Mouse (Mus musculus) forebrain, embryonic 13.5 days (tissue): ENCODE data around the gene Klhl12. TPM values are rescaled to one million over a fixed set of nuclear protein-coding genes. Genes with fewer than 3 reads are reported as not detected.

Experiments
- polyA plus RNA-seq: library from polyadenylated mRNA; unstranded; fragments of >200 nt; fragmentation: Nextera tagmentation; extraction: Ambion mirVana; gene quantifications from 2 replicates; pipeline ENCODE4 v1.2.1, GENCODE M21; 2015

Gene Klhl12
- polyA plus RNA-seq, 1 experiment from 2014 or later = 34.5 TPM

Other genes with a start within 250 kb of the Klhl12 start
- 3.3 and 4.6 TPM in 2 replicates for gene Adora1, start 220.1 kb upstream of the Klhl12 start, polyA plus RNA-seq
- not detected in 2 replicates for gene Myog, start 165.5 kb upstream of the Klhl12 start, polyA plus RNA-seq
- gene Ppfia4, start 122.6 kb upstream of the Klhl12 start, polyA plus RNA-seq = 3.5 and 3.7 TPM in 2 replicates
- 126 and 131 TPM in 2 replicates for gene Tmem183a, start 93.6 kb upstream of the Klhl12 start, polyA plus RNA-seq
- not detected in 2 replicates for gene 4933406M09Rik, start 69.6 kb upstream of the Klhl12 start, polyA plus RNA-seq
- 20.3 and 20.5 TPM in 2 replicates for gene Cyb5r1, start 50.0 kb upstream of the Klhl12 start, polyA plus RNA-seq
- 57.8 TPM in 2 replicates for gene Adipor1, start 40.2 kb upstream of the Klhl12 start, polyA plus RNA-seq
- 45.4 and 46.2 TPM in 2 replicates for gene Rabif, start 39.1 kb downstream of the Klhl12 start, polyA plus RNA-seq
- not detected in 2 replicates for gene Mgat4e, start 94.2 kb downstream of the Klhl12 start, polyA plus RNA-seq
- 95.4 and 96.5 TPM in 2 replicates for gene Kdm5b, start 104.6 kb downstream of the Klhl12 start, polyA plus RNA-seq
- gene Syt2, start 191.1 kb downstream of the Klhl12 start, polyA plus RNA-seq = 1.1 TPM in 2 replicates